Mouse (Mus musculus): ENCODE measurements around the gene Lce3e. TPM values are rescaled to one million over a fixed set of nuclear protein-coding genes. Genes with fewer than 3 reads are reported as not detected.
A peak's percentile ranks its signal among the peaks of the same experiment; 100 is the strongest.

Lce3e gene
- not detected in 2 replicates for polyA plus RNA-seq (2015; fragmentation: Nextera tagmentation; extraction: Ambion mirVana)

- H3K9ac ChIP-seq (ENCODE audit: low read length): no peak within 1 kb of the TSS
- 83% methylated on average over 2 of the region's 2 CpGs for WGBS
Measured at GRCm38 (mm10) chr3:92966761-92967160, at the start of gene Lce3e. Lce3e (plus strand) TSS chr3:92967061.

GRCm38 (mm10) chr3:92920364-92920763 is 46.5 kb upstream of the Lce3e start:
- H3K9me3 ChIP-seq (ENCODE audit: control insufficient read depth, low read length): no peaks in the 10 kb centered on the region
- no peak for ATAC-seq (ENCODE audit: low read depth)
- 52% methylated on average over 4 of the region's 4 CpGs for WGBS

More at GRCm38 (mm10) chr3:92966761-92967160, at the start of gene Lce3e:
- H3K36me3 ChIP-seq (ENCODE audit: control insufficient read depth, insufficient read depth, low read length): no peaks in the 10 kb centered on the region
- H3K4me3 ChIP-seq (ENCODE audit: low read length): no peak within 1 kb of the TSS
- ATAC-seq (ENCODE audit: low read depth): no peak
- no peaks in the 10 kb centered on the region for H3K9me3 ChIP-seq (ENCODE audit: control insufficient read depth, low read length)
- H3K4me1 ChIP-seq (replicated peaks; ENCODE audit: control insufficient read depth, insufficient read depth, low read length): no peaks in the 10 kb centered on the region
- H3K27me3 ChIP-seq (ENCODE audit: control insufficient read depth, insufficient read depth, low read depth, low read length): no peaks in the 10 kb centered on the region
- H3K4me2 ChIP-seq (ENCODE audit: low read depth, low read length): no peak within 1 kb of the TSS
- H3K27ac ChIP-seq (ENCODE audit: low read length): no peak within 1 kb of the TSS

GRCm38 (mm10) chr3:92926130-92926529 is 40.7 kb upstream of the Lce3e start, which contains the start of gene Lce3a:
Lce3a (minus strand) TSS chr3:92926230.
- H3K4me2 ChIP-seq (ENCODE audit: low read depth, low read length): no peak within 1 kb of the TSS
- no peaks in the 10 kb centered on the region for H3K36me3 ChIP-seq (ENCODE audit: control insufficient read depth, insufficient read depth, low read length)
- WGBS: 47% methylated on average over 2 of the region's 2 CpGs
- H3K9ac ChIP-seq (ENCODE audit: low read length): no peak within 1 kb of the TSS
- H3K4me1 ChIP-seq (replicated peaks; ENCODE audit: control insufficient read depth, insufficient read depth, low read length): no peaks in the 10 kb centered on the region
- no peak within 1 kb of the TSS for H3K27ac ChIP-seq (ENCODE audit: low read length)
- H3K4me3 ChIP-seq (ENCODE audit: low read length): no peak within 1 kb of the TSS
- ATAC-seq (ENCODE audit: low read depth): no peak
- no peaks in the 10 kb centered on the region for H3K9me3 ChIP-seq (ENCODE audit: control insufficient read depth, low read length)
- H3K27me3 ChIP-seq (ENCODE audit: control insufficient read depth, insufficient read depth, low read depth, low read length): no peaks in the 10 kb centered on the region

More at GRCm38 (mm10) chr3:92920364-92920763, 46.5 kb upstream of the Lce3e start:
- Histone ChIP-seq H3K27me3 (ENCODE audit: control insufficient read depth, insufficient read depth, low read depth, low read length) (no peaks in the 10 kb centered on the region), H3K27ac (ENCODE audit: low read length) (no peak overlapping the region), H3K9ac (ENCODE audit: low read length) (no peak overlapping the region), H3K4me3 (ENCODE audit: low read length) (no peak overlapping the region), H3K4me2 (ENCODE audit: low read depth, low read length) (no peak overlapping the region), H3K36me3 (ENCODE audit: control insufficient read depth, insufficient read depth, low read length) (no peaks in the 10 kb centered on the region), H3K4me1 (replicated peaks; ENCODE audit: control insufficient read depth, insufficient read depth, low read length) (no peaks in the 10 kb centered on the region)

- no peaks in the 10 kb centered on the region for H3K36me3 ChIP-seq (ENCODE audit: control insufficient read depth, insufficient read depth, low read length)
- H3K9me3 ChIP-seq (ENCODE audit: control insufficient read depth, low read length): no peaks in the 10 kb centered on the region
- H3K9ac ChIP-seq (ENCODE audit: low read length): no peak within 1 kb of the TSS
- H3K27me3 ChIP-seq (ENCODE audit: control insufficient read depth, insufficient read depth, low read depth, low read length): no peaks in the 10 kb centered on the region
- 43% methylated on average over 2 of the region's 2 CpGs for WGBS
- no peaks in the 10 kb centered on the region for H3K4me1 ChIP-seq (replicated peaks; ENCODE audit: control insufficient read depth, insufficient read depth, low read length)
- no peak for ATAC-seq (ENCODE audit: low read depth)
- no peak within 1 kb of the TSS for H3K27ac ChIP-seq (ENCODE audit: low read length)
- H3K4me3 ChIP-seq (ENCODE audit: low read length): no peak within 1 kb of the TSS
- H3K4me2 ChIP-seq (ENCODE audit: low read depth, low read length): no peak within 1 kb of the TSS
Measured at GRCm38 (mm10) chr3:92932679-92933078, 34.2 kb upstream of the Lce3e start, which contains the start of gene Lce3b. Lce3b (plus strand) TSS chr3:92932979.

- WGBS: 68% methylated on average over 1 of the region's 1 CpGs
- no peak within 1 kb of the TSS for H3K4me2 ChIP-seq (ENCODE audit: low read depth, low read length)
- H3K4me1 ChIP-seq (replicated peaks; ENCODE audit: control insufficient read depth, insufficient read depth, low read length): no peaks in the 10 kb centered on the region
- H3K36me3 ChIP-seq (ENCODE audit: control insufficient read depth, insufficient read depth, low read length): no peaks in the 10 kb centered on the region
- no peaks in the 10 kb centered on the region for H3K9me3 ChIP-seq (ENCODE audit: control insufficient read depth, low read length)
- H3K9ac ChIP-seq (ENCODE audit: low read length): no peak within 1 kb of the TSS
- ATAC-seq (ENCODE audit: low read depth): no peak
- H3K27me3 ChIP-seq (ENCODE audit: control insufficient read depth, insufficient read depth, low read depth, low read length): no peaks in the 10 kb centered on the region
- no peak within 1 kb of the TSS for H3K27ac ChIP-seq (ENCODE audit: low read length)
- no peak within 1 kb of the TSS for H3K4me3 ChIP-seq (ENCODE audit: low read length)
Measured at GRCm38 (mm10) chr3:92944186-92944585, 22.7 kb upstream of the Lce3e start, which contains the start of gene Lce3c. Lce3c (plus strand) TSS chr3:92944486.

- no peak within 1 kb of the TSS for H3K4me2 ChIP-seq (ENCODE audit: low read depth, low read length)
- WGBS: 93% methylated on average over 1 of the region's 1 CpGs
- ATAC-seq (ENCODE audit: low read depth): no peak
- no peak within 1 kb of the TSS for H3K9ac ChIP-seq (ENCODE audit: low read length)
- no peaks in the 10 kb centered on the region for H3K4me1 ChIP-seq (replicated peaks; ENCODE audit: control insufficient read depth, insufficient read depth, low read length)
- no peak within 1 kb of the TSS for H3K27ac ChIP-seq (ENCODE audit: low read length)
- H3K9me3 ChIP-seq (ENCODE audit: control insufficient read depth, low read length): no peaks in the 10 kb centered on the region
- no peak within 1 kb of the TSS for H3K4me3 ChIP-seq (ENCODE audit: low read length)
- no peaks in the 10 kb centered on the region for H3K36me3 ChIP-seq (ENCODE audit: control insufficient read depth, insufficient read depth, low read length)
- H3K27me3 ChIP-seq (ENCODE audit: control insufficient read depth, insufficient read depth, low read depth, low read length): no peaks in the 10 kb centered on the region
Measured at GRCm38 (mm10) chr3:92957090-92957489, 9.8 kb upstream of the Lce3e start, which contains the start of gene Lce3d. Lce3d (plus strand) TSS chr3:92957390.

GRCm38 (mm10) chr3:92978484-92978883 is 11.6 kb downstream of the Lce3e start:
- no peak overlapping the region for H3K4me3 ChIP-seq (ENCODE audit: low read length)
- no peak for ATAC-seq (ENCODE audit: low read depth)
- no peak overlapping the region for H3K4me2 ChIP-seq (ENCODE audit: low read depth, low read length)
- no peaks in the 10 kb centered on the region for H3K4me1 ChIP-seq (replicated peaks; ENCODE audit: control insufficient read depth, insufficient read depth, low read length)
- WGBS: 58% methylated on average over 2 of the region's 2 CpGs
- no peaks in the 10 kb centered on the region for H3K27me3 ChIP-seq (ENCODE audit: control insufficient read depth, insufficient read depth, low read depth, low read length)
- H3K27ac ChIP-seq (ENCODE audit: low read length): no peak overlapping the region
- H3K36me3 ChIP-seq (ENCODE audit: control insufficient read depth, insufficient read depth, low read length): no peaks in the 10 kb centered on the region
- H3K9me3 ChIP-seq (ENCODE audit: control insufficient read depth, low read length): no peaks in the 10 kb centered on the region
- no peak overlapping the region for H3K9ac ChIP-seq (ENCODE audit: low read length)

GRCm38 (mm10) chr3:92991926-92992325 is 25.1 kb downstream of the Lce3e start, which contains the start of gene Lce3f:
Lce3f (plus strand) TSS chr3:92992226.
- Histone ChIP-seq H3K4me1 (replicated peaks; ENCODE audit: control insufficient read depth, insufficient read depth, low read length) (no peaks in the 10 kb centered on the region), H3K27ac (ENCODE audit: low read length) (no peak within 1 kb of the TSS), H3K36me3 (ENCODE audit: control insufficient read depth, insufficient read depth, low read length) (no peaks in the 10 kb centered on the region), H3K4me2 (ENCODE audit: low read depth, low read length) (no peak within 1 kb of the TSS), H3K4me3 (ENCODE audit: low read length) (no peak within 1 kb of the TSS), H3K27me3 (ENCODE audit: control insufficient read depth, insufficient read depth, low read depth, low read length) (no peaks in the 10 kb centered on the region), H3K9me3 (ENCODE audit: control insufficient read depth, low read length) (no peaks in the 10 kb centered on the region), H3K9ac (ENCODE audit: low read length) (no peak within 1 kb of the TSS)
- ATAC-seq (ENCODE audit: low read depth): no peak

- H3K27ac ChIP-seq (ENCODE audit: low read length): no peak overlapping the region
- H3K9ac ChIP-seq (ENCODE audit: low read length): no peak overlapping the region
- WGBS: 1% methylated on average over 7 of the region's 7 CpGs
- no peaks in the 10 kb centered on the region for H3K4me1 ChIP-seq (replicated peaks; ENCODE audit: control insufficient read depth, insufficient read depth, low read length)
- no peak overlapping the region for H3K4me3 ChIP-seq (ENCODE audit: low read length)
- no peaks in the 10 kb centered on the region for H3K27me3 ChIP-seq (ENCODE audit: control insufficient read depth, insufficient read depth, low read depth, low read length)
- H3K36me3 ChIP-seq (ENCODE audit: control insufficient read depth, insufficient read depth, low read length): no peaks in the 10 kb centered on the region
- peak; percentile 62 for ATAC-seq (ENCODE audit: low read depth)
- H3K9me3 ChIP-seq (ENCODE audit: control insufficient read depth, low read length): no peaks in the 10 kb centered on the region
- H3K4me2 ChIP-seq (ENCODE audit: low read depth, low read length): no peak overlapping the region
Measured at GRCm38 (mm10) chr3:92998691-92999090, 31.8 kb downstream of the Lce3e start.

- WGBS: 56% methylated on average over 3 of the region's 3 CpGs
- ATAC-seq (ENCODE audit: low read depth): no peak
- no peak overlapping the region for H3K4me3 ChIP-seq (ENCODE audit: low read length)
Measured at GRCm38 (mm10) chr3:93000621-93001020, 33.8 kb downstream of the Lce3e start.

More at GRCm38 (mm10) chr3:93000621-93001020, 33.8 kb downstream of the Lce3e start:
- Histone ChIP-seq H3K36me3 (ENCODE audit: control insufficient read depth, insufficient read depth, low read length) (no peaks in the 10 kb centered on the region), H3K9me3 (ENCODE audit: control insufficient read depth, low read length) (no peaks in the 10 kb centered on the region), H3K9ac (ENCODE audit: low read length) (no peak overlapping the region), H3K27ac (ENCODE audit: low read length) (no peak overlapping the region), H3K4me1 (replicated peaks; ENCODE audit: control insufficient read depth, insufficient read depth, low read length) (no peaks in the 10 kb centered on the region), H3K4me2 (ENCODE audit: low read depth, low read length) (no peak overlapping the region), H3K27me3 (ENCODE audit: control insufficient read depth, insufficient read depth, low read depth, low read length) (no peaks in the 10 kb centered on the region)

Data from lung, embryonic 16.5 days (tissue).